Mouse (Mus musculus): ENCODE data around the gene Tecpr2.

DNA sequence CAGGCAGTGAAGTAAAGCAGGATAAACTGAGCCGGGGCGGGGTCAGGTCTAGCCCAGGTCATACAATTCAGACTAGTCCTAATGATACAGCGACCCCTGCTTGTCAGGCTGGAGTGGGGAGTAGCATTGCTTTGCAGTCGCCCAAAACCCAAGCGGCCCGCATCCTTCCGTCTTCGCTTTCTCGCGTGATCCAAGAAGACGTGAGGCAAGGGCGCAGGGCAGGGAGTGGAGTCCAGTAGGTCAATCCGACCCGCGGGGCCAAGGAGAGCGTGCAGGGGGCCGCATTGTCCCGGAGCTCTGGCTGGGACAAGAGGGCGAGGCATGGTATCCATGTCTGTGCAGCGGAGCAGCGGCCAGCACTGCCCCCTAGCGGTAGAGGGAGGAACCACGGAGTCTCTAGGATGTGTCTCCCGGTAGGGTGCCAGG lies 103.1 kb downstream of the Tecpr2 start:
- TF ChIP-seq GATA1 (IDR thresholded peaks at IDR 0.05; ENCODE audit: borderline replicate concordance, low read length) (no peak), FLI1 (IDR thresholded peaks at IDR 0.05; ENCODE audit: low read length) (no peak)

All from megakaryocyte, embryonic 14.5 days (primary cell).